Mouse (Mus musculus): ENCODE results near the gene Flt3l. TPM values are rescaled to one million over a fixed set of nuclear protein-coding genes. Genes with fewer than 3 reads are reported as not detected.

Flt3l gene
- polyA plus RNA-seq, 1 experiment from 2014 or later, result 1.3 TPM

DNA sequence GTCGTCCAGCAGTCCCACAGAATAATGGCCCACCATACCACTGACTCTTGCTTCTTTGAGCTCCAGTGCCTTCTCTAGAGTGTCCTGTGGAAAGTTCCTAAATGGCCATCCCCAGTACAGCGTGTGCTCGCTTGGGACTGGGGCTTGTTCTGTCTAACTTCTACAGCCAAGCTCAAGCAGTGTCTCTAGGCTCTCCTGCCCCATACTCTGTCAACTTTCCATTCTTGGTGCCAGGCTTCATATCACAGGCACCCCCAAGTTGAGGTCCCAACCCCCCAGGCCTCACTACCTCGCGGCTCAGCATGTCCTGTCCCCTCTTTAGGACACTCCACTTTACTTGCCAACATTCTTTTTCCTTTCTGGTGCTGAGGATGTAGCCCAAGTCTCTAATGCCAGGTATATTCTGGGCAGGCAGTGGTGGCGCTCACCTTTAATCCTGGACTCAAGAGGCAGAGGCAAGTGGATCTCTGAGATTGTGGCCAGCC lies 24.1 kb upstream of the Flt3l start:
- Histone ChIP-seq H3K4me1 (ENCODE audit: control insufficient read depth, insufficient read depth, low read length) (peaks cover 5% of the 10 kb centered on the region), H3K4me3 (ENCODE audit: low read depth, low read length) (no peak overlapping the region), H3K27ac (ENCODE audit: low read depth, low read length) (no peak overlapping the region), H3K4me2 (ENCODE audit: low read depth, low read length) (no peak overlapping the region), H3K9me3 (ENCODE audit: control insufficient read depth, low read length) (no peaks in the 10 kb centered on the region), H3K36me3 (ENCODE audit: control insufficient read depth, insufficient read depth, low read length) (0 out of 2 replicates have a peak, but pooled peaks cover 18% of the 10 kb centered on the region), H3K27me3 (ENCODE audit: control insufficient read depth, insufficient read depth, low read length) (peaks cover 24% of the 10 kb centered on the region), H3K9ac (replicated peaks; ENCODE audit: low read depth, low read length) (no peak overlapping the region)
- ATAC-seq (ENCODE audit: low read depth), result no peak
- WGBS, result 95% methylated on average over 6 of the region's 6 CpGs

DNA sequence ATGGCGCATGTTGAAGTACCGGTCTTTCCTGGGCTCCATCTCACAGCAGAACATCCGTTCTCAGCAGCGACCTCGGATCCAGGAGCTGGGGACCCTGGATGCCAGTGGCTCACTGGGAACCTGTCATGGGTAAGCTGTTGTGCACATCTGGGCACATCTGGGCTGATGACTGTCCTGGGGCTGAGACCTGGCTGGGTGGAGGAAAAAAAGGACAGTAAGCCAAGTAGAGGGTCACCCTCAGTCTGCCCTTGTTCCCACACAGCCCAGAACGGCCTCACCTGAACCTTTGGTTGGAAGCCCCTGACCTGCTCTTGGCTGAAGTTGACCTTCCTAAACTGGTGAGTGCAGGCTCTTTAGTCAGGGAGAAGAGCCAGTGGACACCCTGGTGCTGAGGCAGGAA lies 22.8 kb upstream of the Flt3l start:
- ATAC-seq (ENCODE audit: low read depth), result no peak
- H3K9ac ChIP-seq (replicated peaks; ENCODE audit: low read depth, low read length), result no peak overlapping the region
- H3K27me3 ChIP-seq (ENCODE audit: control insufficient read depth, insufficient read depth, low read length), result peaks cover 11% of the 10 kb centered on the region
- no peak overlapping the region for H3K4me3 ChIP-seq (ENCODE audit: low read depth, low read length)
- H3K4me2 ChIP-seq (ENCODE audit: low read depth, low read length), result no peak overlapping the region
- H3K4me1 ChIP-seq (ENCODE audit: control insufficient read depth, insufficient read depth, low read length), result peaks cover 10% of the 10 kb centered on the region
- H3K9me3 ChIP-seq (ENCODE audit: control insufficient read depth, low read length), result no peaks in the 10 kb centered on the region
- H3K27ac ChIP-seq (ENCODE audit: low read depth, low read length), result no peak overlapping the region
- 0 out of 2 replicates have a peak, but pooled peaks cover 18% of the 10 kb centered on the region for H3K36me3 ChIP-seq (ENCODE audit: control insufficient read depth, insufficient read depth, low read length)
- WGBS, result 94% methylated on average over 6 of the region's 6 CpGs

DNA sequence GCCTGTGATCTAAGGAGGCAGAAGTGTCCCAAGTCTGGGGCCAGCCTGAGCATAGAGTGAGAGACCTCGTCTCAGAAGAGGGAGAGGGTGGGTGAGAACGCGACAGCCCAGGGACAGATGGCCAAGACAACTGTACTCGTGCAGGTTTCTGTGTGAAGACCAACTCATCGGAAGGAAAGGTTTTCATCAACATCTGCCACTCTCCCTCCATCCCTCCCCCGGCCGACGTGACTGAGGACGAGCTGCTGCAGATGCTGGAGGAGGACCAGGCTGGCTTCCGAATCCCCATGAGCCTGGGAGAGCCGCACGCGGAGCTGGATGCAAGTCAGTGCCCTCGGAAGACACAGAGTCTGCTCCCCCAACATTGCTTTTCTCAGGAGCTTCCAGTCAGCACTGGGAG lies 21.2 kb upstream of the Flt3l start:
- peaks cover 10% of the 10 kb centered on the region for H3K4me1 ChIP-seq (ENCODE audit: control insufficient read depth, insufficient read depth, low read length)
- H3K27me3 ChIP-seq (ENCODE audit: control insufficient read depth, insufficient read depth, low read length), result no peaks in the 10 kb centered on the region
- ATAC-seq (ENCODE audit: low read depth), result no peak
- no peak overlapping the region for H3K9ac ChIP-seq (replicated peaks; ENCODE audit: low read depth, low read length)
- WGBS, result 90% methylated on average over 14 of the region's 14 CpGs
- H3K36me3 ChIP-seq (ENCODE audit: control insufficient read depth, insufficient read depth, low read length), result 0 out of 2 replicates have a peak, but pooled peaks cover 18% of the 10 kb centered on the region
- no peak overlapping the region for H3K27ac ChIP-seq (ENCODE audit: low read depth, low read length)
- H3K4me2 ChIP-seq (ENCODE audit: low read depth, low read length), result no peak overlapping the region
- H3K4me3 ChIP-seq (ENCODE audit: low read depth, low read length), result no peak overlapping the region
- H3K9me3 ChIP-seq (ENCODE audit: control insufficient read depth, low read length), result no peaks in the 10 kb centered on the region

DNA sequence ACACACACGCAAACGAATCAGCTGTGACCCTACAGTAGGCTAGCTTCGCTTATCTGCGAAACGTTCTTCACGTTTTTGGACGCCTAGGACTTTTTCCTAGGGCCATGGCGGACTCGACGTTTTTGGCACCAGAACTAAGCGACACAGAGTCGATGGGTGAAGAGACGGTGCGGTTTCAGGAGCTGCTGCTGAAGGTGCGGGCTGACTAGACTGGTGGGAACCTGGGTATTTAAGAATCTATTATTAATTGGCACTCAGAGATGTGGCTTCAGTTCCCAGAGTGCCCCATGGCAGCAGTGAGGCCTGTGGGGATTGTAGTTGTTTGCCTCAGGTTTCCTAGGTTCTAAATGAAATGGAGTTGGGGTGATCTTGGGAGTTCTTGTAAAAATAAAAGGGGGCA lies 20.0 kb upstream of the Flt3l start:
- peaks cover 10% of the 10 kb centered on the region for H3K4me1 ChIP-seq (ENCODE audit: control insufficient read depth, insufficient read depth, low read length)
- 96% methylated on average over 15 of the region's 15 CpGs for WGBS
- no peaks in the 10 kb centered on the region for H3K27me3 ChIP-seq (ENCODE audit: control insufficient read depth, insufficient read depth, low read length)
- H3K9ac ChIP-seq (replicated peaks; ENCODE audit: low read depth, low read length), result no peak overlapping the region
- no peak overlapping the region for H3K4me2 ChIP-seq (ENCODE audit: low read depth, low read length)
- no peak overlapping the region for H3K4me3 ChIP-seq (ENCODE audit: low read depth, low read length)
- ATAC-seq (ENCODE audit: low read depth), result no peak
- no peak overlapping the region for H3K27ac ChIP-seq (ENCODE audit: low read depth, low read length)
- H3K36me3 ChIP-seq (ENCODE audit: control insufficient read depth, insufficient read depth, low read length), result 0 out of 2 replicates have a peak, but pooled peaks cover 18% of the 10 kb centered on the region
- H3K9me3 ChIP-seq (ENCODE audit: control insufficient read depth, low read length), result no peaks in the 10 kb centered on the region

DNA sequence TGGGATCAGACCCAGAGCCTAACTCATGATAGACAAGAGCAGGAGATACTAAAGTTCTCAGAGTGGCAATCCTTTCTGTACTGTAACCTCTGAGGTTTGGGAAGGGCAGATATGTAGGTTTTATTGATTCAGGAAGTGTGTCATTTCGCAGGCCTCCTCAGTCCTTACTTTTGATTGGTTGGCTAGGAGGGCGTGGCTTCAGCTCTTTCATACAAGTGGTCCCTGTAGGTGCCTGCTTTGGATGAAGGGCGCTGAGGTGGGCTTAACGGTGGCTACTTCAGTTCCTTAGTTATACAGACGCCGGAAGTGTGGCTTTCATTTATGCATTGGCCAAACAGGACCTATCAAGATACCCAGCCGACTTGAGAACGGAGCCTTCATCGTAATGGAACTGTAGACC lies 19.4 kb upstream of the Flt3l start:
- H3K9me3 ChIP-seq (ENCODE audit: control insufficient read depth, low read length), result no peaks in the 10 kb centered on the region
- H3K36me3 ChIP-seq (ENCODE audit: control insufficient read depth, insufficient read depth, low read length), result 0 out of 2 replicates have a peak, but pooled peaks cover 18% of the 10 kb centered on the region
- H3K4me3 ChIP-seq (ENCODE audit: low read depth, low read length), result no peak overlapping the region
- H3K4me1 ChIP-seq (ENCODE audit: control insufficient read depth, insufficient read depth, low read length), result peaks cover 10% of the 10 kb centered on the region
- no peak for ATAC-seq (ENCODE audit: low read depth)
- H3K27me3 ChIP-seq (ENCODE audit: control insufficient read depth, insufficient read depth, low read length), result no peaks in the 10 kb centered on the region
- H3K9ac ChIP-seq (replicated peaks; ENCODE audit: low read depth, low read length), result no peak overlapping the region
- H3K4me2 ChIP-seq (ENCODE audit: low read depth, low read length), result no peak overlapping the region; the same call in 1 of the 2 replicates
- H3K27ac ChIP-seq (ENCODE audit: low read depth, low read length), result no peak overlapping the region
- WGBS, result 87% methylated on average over 9 of the region's 9 CpGs

DNA sequence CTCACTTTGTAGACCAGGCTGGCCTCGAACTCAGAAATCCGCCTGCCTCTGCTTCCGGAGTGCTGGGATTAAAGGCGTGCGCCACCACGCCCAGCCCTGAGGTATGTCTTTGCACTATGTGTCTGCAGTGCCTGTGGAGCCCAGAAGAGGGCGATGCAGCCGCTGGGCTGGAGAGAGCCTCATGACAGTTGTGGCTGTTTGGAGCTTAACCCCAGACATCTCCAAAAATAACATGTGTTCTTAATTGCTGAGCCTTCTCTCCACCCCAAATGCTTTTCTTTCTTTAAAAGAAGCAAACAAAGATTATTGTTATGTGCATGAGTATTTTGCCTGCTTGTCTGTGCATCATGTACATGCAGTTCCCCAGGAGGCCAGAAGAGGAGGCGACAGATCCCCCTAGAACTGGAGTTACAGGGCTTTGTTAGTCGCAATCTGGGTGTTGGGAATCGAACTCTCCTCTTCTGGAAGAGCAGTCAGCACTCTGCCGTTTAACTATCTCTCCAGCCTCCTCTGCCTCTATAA lies 18.8 kb upstream of the Flt3l start:
- Histone ChIP-seq H3K9me3 (ENCODE audit: control insufficient read depth, low read length) (no peaks in the 10 kb centered on the region), H3K27me3 (ENCODE audit: control insufficient read depth, insufficient read depth, low read length) (no peaks in the 10 kb centered on the region), H3K36me3 (ENCODE audit: control insufficient read depth, insufficient read depth, low read length) (0 out of 2 replicates have a peak, but pooled peaks cover 18% of the 10 kb centered on the region), H3K4me1 (ENCODE audit: control insufficient read depth, insufficient read depth, low read length) (peaks cover 10% of the 10 kb centered on the region), H3K9ac (replicated peaks; ENCODE audit: low read depth, low read length) (0 out of 2 replicates have a peak overlapping the region, but pooled peaks have one; percentile 47), H3K27ac (ENCODE audit: low read depth, low read length) (no peak overlapping the region), H3K4me3 (ENCODE audit: low read depth, low read length) (peak overlapping the region; percentile 56), H3K4me2 (ENCODE audit: low read depth, low read length) (peak overlapping the region; percentile 34)
- WGBS, result 81% methylated on average over 12 of the region's 12 CpGs
- ATAC-seq (ENCODE audit: low read depth), result peak; percentile 25

DNA sequence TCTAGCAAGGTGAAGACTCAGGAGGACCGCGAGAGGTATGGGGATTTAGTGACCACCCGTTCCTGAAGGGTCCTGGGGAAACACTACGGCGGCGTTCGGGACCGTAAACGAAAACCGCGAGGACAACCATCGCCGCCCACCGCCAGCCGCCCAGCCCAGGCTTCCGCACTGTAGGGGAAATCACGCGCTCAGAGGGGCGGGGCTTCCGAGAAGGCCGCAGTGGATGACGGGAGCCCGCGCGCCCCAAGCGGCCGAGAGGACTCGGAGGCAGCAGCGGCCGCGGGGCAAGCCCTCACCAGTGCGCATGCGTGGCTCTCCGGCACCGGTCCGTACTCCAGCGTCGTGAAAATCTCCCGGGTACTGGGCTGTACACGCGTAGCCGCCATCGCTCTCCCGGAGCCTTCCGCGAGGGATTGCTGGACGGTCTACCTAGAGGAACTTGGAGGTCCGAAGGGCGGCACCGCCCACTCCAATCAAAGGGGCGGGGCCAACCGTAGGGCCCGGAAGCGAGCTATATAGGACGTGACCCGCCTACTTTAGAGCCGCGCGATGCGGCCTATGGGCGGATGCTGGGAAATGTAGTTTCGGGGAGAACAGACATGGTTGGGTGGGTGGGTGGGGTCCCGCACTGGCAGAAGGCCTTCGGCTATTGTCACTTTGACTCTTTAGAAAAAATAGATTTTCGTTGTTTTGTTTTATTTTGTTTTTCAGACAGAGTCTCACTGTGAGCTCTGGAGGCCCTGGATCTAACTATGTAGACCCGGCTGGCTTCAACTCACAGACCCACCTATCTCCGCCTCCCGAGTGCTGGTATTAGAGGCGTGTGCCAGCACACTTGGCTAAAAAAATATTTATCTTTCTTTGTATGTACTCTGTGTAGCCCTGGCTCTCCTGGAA lies 18.1 kb upstream of the Flt3l start, which contains the start of the genes Pih1d1 and Aldh16a1:
Gene Pih1d1, plus strand, starts transcription at position 208 of the 897 bp plus-strand sequence.
Gene Aldh16a1, minus strand, starts transcription at position 489 of the 897 bp plus-strand sequence.
- Histone ChIP-seq H3K9me3 (ENCODE audit: control insufficient read depth, low read length) (no peaks in the 10 kb centered on the region), H3K27ac (ENCODE audit: low read depth, low read length) (peak within 1 kb of the TSS; percentile 92), H3K36me3 (ENCODE audit: control insufficient read depth, insufficient read depth, low read length) (0 out of 2 replicates have a peak, but pooled peaks cover 14% of the 10 kb centered on the region), H3K4me2 (ENCODE audit: low read depth, low read length) (peak within 1 kb of the TSS; percentile 62), H3K4me3 (ENCODE audit: low read depth, low read length) (peak within 1 kb of the TSS; percentile 56), H3K4me1 (ENCODE audit: control insufficient read depth, insufficient read depth, low read length) (peaks cover 10% of the 10 kb centered on the region), H3K9ac (replicated peaks; ENCODE audit: low read depth, low read length) (peak within 1 kb of the TSS; percentile 47), H3K27me3 (ENCODE audit: control insufficient read depth, insufficient read depth, low read length) (no peaks in the 10 kb centered on the region)
- ATAC-seq (ENCODE audit: low read depth), result peak; percentile 96
- WGBS, result 4% methylated on average over 69 of the region's 69 CpGs

DNA sequence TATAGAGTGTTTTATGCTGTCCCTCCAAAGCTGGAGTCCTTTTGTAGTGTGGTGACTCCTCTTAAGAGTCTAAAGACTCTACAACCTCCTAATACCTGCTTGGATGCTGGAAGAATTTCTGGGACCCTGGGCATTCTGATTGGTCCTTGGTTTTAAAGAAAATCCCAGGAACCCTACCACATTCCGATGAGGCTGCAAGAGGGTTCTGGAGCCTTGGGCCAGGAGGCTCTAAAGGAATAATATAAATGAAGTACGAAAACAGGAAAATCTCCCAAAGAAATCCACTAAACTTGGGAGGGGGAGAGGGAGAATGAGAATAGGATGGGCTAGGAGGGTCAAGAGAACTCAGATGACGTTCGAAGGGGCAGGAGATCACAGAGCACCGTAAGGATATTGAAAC lies 17.4 kb upstream of the Flt3l start:
- no peaks in the 10 kb centered on the region for H3K27me3 ChIP-seq (ENCODE audit: control insufficient read depth, insufficient read depth, low read length)
- peak overlapping the region; percentile 62 for H3K4me2 ChIP-seq (ENCODE audit: low read depth, low read length)
- H3K4me1 ChIP-seq (ENCODE audit: control insufficient read depth, insufficient read depth, low read length), result peaks cover 10% of the 10 kb centered on the region
- H3K27ac ChIP-seq (ENCODE audit: low read depth, low read length), result peak overlapping the region; percentile 92
- 0 out of 2 replicates have a peak, but pooled peaks cover 7% of the 10 kb centered on the region for H3K36me3 ChIP-seq (ENCODE audit: control insufficient read depth, insufficient read depth, low read length)
- H3K4me3 ChIP-seq (ENCODE audit: low read depth, low read length), result peak overlapping the region; percentile 56
- H3K9me3 ChIP-seq (ENCODE audit: control insufficient read depth, low read length), result no peaks in the 10 kb centered on the region
- WGBS, result 6% methylated on average over 5 of the region's 5 CpGs
- ATAC-seq (ENCODE audit: low read depth), result peak; percentile 8; the same call in 1 of the 2 replicates
- H3K9ac ChIP-seq (replicated peaks; ENCODE audit: low read depth, low read length), result peak overlapping the region; percentile 47

Measured in neural tube, embryonic 14.5 days (tissue).